Mouse (Mus musculus): ENCODE data around the gene Nlgn3. TPM values are rescaled to one million over a fixed set of nuclear protein-coding genes. Genes with fewer than 3 reads are reported as not detected.

Nlgn3 gene
- polyA plus RNA-seq, 1 experiment from 2014 or later, result 0.25 TPM

- 80% methylated on average over 3 of the region's 3 CpGs for WGBS
- Histone ChIP-seq H3K4me3 (ENCODE audit: low read depth, low read length) (no peak overlapping the region), H3K4me1 (ENCODE audit: insufficient read depth, low read depth, low read length) (no peaks in the 10 kb centered on the region), H3K4me2 (replicated peaks; ENCODE audit: low read depth, low read length) (no peak overlapping the region), H3K9me3 (ENCODE audit: low read length) (no peaks in the 10 kb centered on the region), H3K36me3 (ENCODE audit: insufficient read depth, low read length) (no peaks in the 10 kb centered on the region), H3K27me3 (replicated peaks; ENCODE audit: insufficient read depth, low read length) (no peaks in the 10 kb centered on the region), H3K27ac (ENCODE audit: low read length) (no peak overlapping the region), H3K9ac (replicated peaks; ENCODE audit: low read depth) (no peak overlapping the region)
- ATAC-seq (no peak), DNase-seq (ENCODE audit: low spot score) (no peak)
- TF ChIP-seq EP300 (IDR thresholded peaks at IDR 0.05) (no peak), CTCF (IDR thresholded peaks at IDR 0.05) (no peak)
Measured at GRCm38 (mm10) chrX:101370573-101370972, 71.6 kb downstream of the Nlgn3 start.

- Histone ChIP-seq H3K4me3 (ENCODE audit: low read depth, low read length) (no peak overlapping the region), H3K9ac (replicated peaks; ENCODE audit: low read depth) (no peak overlapping the region), H3K27me3 (replicated peaks; ENCODE audit: insufficient read depth, low read length) (no peaks in the 10 kb centered on the region), H3K9me3 (ENCODE audit: low read length) (no peaks in the 10 kb centered on the region), H3K36me3 (ENCODE audit: insufficient read depth, low read length) (no peaks in the 10 kb centered on the region), H3K4me2 (replicated peaks; ENCODE audit: low read depth, low read length) (no peak overlapping the region), H3K4me1 (ENCODE audit: insufficient read depth, low read depth, low read length) (no peaks in the 10 kb centered on the region), H3K27ac (ENCODE audit: low read length) (no peak overlapping the region)
- ATAC-seq, result no peak
- WGBS, result 66% methylated on average over 5 of the region's 5 CpGs
- no peak for DNase-seq (ENCODE audit: low spot score)
- TF ChIP-seq EP300 (IDR thresholded peaks at IDR 0.05) (no peak), CTCF (IDR thresholded peaks at IDR 0.05) (no peak)
Measured at GRCm38 (mm10) chrX:101372946-101373345, 74.0 kb downstream of the Nlgn3 start.

Other genes starting within 250 kb of the Nlgn3 start
- 0.14 TPM in 1 of 2 replicates, not detected in the other for gene Tex11, start 239.5 kb upstream of the Nlgn3 start, polyA plus RNA-seq (2015; fragmentation: Nextera tagmentation; extraction: Ambion mirVana)
- gene Slc7a3, start 213.1 kb upstream of the Nlgn3 start, polyA plus RNA-seq (2015; fragmentation: Nextera tagmentation; extraction: Ambion mirVana), result 0.19 and 0.29 TPM in 2 replicates
- gene Snx12, start 76.6 kb upstream of the Nlgn3 start, polyA plus RNA-seq (2015; fragmentation: Nextera tagmentation; extraction: Ambion mirVana), result 30.7 and 35.4 TPM in 2 replicates
- 2.9 and 3.1 TPM in 2 replicates for gene Foxo4, start 44.6 kb upstream of the Nlgn3 start, polyA plus RNA-seq (2015; fragmentation: Nextera tagmentation; extraction: Ambion mirVana)
- 0.25 and 0.27 TPM in 2 replicates for gene Gm614, start 35.2 kb upstream of the Nlgn3 start, polyA plus RNA-seq (2015; fragmentation: Nextera tagmentation; extraction: Ambion mirVana)
- 58.3 and 59.1 TPM in 2 replicates for gene Il2rg, start 30.9 kb upstream of the Nlgn3 start, polyA plus RNA-seq (2015; fragmentation: Nextera tagmentation; extraction: Ambion mirVana)
- gene Gm20489, start 30.1 kb upstream of the Nlgn3 start, polyA plus RNA-seq (2015; fragmentation: Nextera tagmentation; extraction: Ambion mirVana), result not detected in 2 replicates
- gene Med12, start 25.1 kb upstream of the Nlgn3 start, polyA plus RNA-seq (2015; fragmentation: Nextera tagmentation; extraction: Ambion mirVana), result 19.8 and 20.6 TPM in 2 replicates
- gene Gjb1, start 77.2 kb downstream of the Nlgn3 start, polyA plus RNA-seq (2015; fragmentation: Nextera tagmentation; extraction: Ambion mirVana), result 1.6 and 2.0 TPM in 2 replicates
- gene Zmym3, start 121.7 kb downstream of the Nlgn3 start, polyA plus RNA-seq (2015; fragmentation: Nextera tagmentation; extraction: Ambion mirVana), result 12.7 and 14.3 TPM in 2 replicates
- gene Nono, start 130.2 kb downstream of the Nlgn3 start, polyA plus RNA-seq (2015; fragmentation: Nextera tagmentation; extraction: Ambion mirVana), result 117 and 131 TPM in 2 replicates
- 2.3 and 3.0 TPM in 2 replicates for gene Itgb1bp2, start 149.9 kb downstream of the Nlgn3 start, polyA plus RNA-seq (2015; fragmentation: Nextera tagmentation; extraction: Ambion mirVana)
- 4.0 and 5.6 TPM in 2 replicates for gene Taf1, start 233.6 kb downstream of the Nlgn3 start, polyA plus RNA-seq (2015; fragmentation: Nextera tagmentation; extraction: Ambion mirVana)